Mouse (Mus musculus): ENCODE results near the gene Agbl4.

DNA sequence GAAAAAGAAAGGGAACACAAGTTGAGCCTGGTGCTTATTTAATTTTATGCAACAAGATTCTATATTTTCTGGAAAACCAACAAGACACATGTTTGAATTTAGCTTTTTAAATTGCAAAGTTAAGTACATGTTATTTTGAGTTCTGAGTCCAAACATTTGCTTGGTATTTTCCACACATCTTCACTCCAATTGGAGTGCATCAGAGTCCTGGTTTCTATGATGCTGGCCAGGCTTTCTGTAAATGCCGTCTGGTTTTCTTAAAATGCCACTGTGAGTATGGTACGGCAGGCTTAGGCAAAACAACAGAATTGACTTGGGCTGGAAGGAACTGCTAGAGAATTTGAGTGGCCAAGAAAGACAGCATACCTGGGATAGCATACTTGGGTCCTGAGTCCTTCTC is 784.0 kb downstream of the Agbl4 start:
- TF ChIP-seq USF1 (IDR thresholded peaks at IDR 0.05; ENCODE audit: low read depth) (no peak), POLR2A (IDR thresholded peaks at IDR 0.05; ENCODE audit: insufficient read length, low read depth) (no peak), CEBPB (IDR thresholded peaks at IDR 0.05; ENCODE audit: insufficient read depth, poor library complexity, severe bottlenecking) (no peak), MYOG (IDR thresholded peaks at IDR 0.05; ENCODE audit: control insufficient read depth in 1 of 3, insufficient read depth in 1 of 3, insufficient read length in 2 of 3, low read depth in 2 of 3) (no peak), SRF (IDR thresholded peaks at IDR 0.05; ENCODE audit: control insufficient read depth, insufficient read length, low read depth) (no peak)
